Mouse (Mus musculus) forebrain, embryonic 16.5 days (tissue): ENCODE data around the gene Nrp2. TPM values are rescaled to one million over a fixed set of nuclear protein-coding genes. Genes with fewer than 3 reads are reported as not detected.

Source experiments
- ATAC-seq: fragments of 200-750 bp; cut with Nextera tagmentation; 2 replicates; pipeline ENCODE4 v1.8.0; 2017; ENCODE audit warnings: mild to moderate bottlenecking, moderate library complexity
- H3K27ac ChIP-seq: fragments of 300-500 bp; sonication (generic); 2 replicates; pipeline ENCODE4 v1.5.1; 2014; ENCODE audit warnings: low read length, control low read depth
- H3K27me3 ChIP-seq: fragments of 300-500 bp; sonication (generic); replicated peaks from 2 replicates; pipeline ENCODE4 v1.6.1; 2014; ENCODE audit warnings: low read length; ENCODE audit not compliant: control insufficient read depth, insufficient read depth
- H3K36me3 ChIP-seq: fragments of 300-500 bp; sonication (generic); 2 replicates; pipeline ENCODE4 v1.6.1; 2014; ENCODE audit not compliant: control insufficient read depth, insufficient read depth
- H3K4me1 ChIP-seq: fragments of 300-500 bp; sonication (generic); replicated peaks from 2 replicates; pipeline ENCODE4 v1.6.1; 2014; ENCODE audit warnings: low read length; ENCODE audit not compliant: control insufficient read depth, insufficient read depth
- H3K4me2 ChIP-seq: fragments of 300-500 bp; sonication (generic); 2 replicates; pipeline ENCODE4 v1.6.1; 2014; ENCODE audit warnings: mild to moderate bottlenecking, low read length, control low read depth
- H3K4me3 ChIP-seq: fragments of 300-500 bp; sonication (generic); replicated peaks from 2 replicates; pipeline ENCODE4 v1.5.1; 2014; ENCODE audit warnings: mild to moderate bottlenecking, low read length, control low read depth
- H3K9ac ChIP-seq: fragments of 300-500 bp; sonication (generic); replicated peaks from 2 replicates; pipeline ENCODE4 v1.6.1; 2014; ENCODE audit warnings: low read depth, low read length, control low read depth
- H3K9me3 ChIP-seq: fragments of 300-500 bp; sonication (generic); 2 replicates; pipeline ENCODE4 v1.6.1; 2016; ENCODE audit warnings: low read length; ENCODE audit not compliant: control insufficient read depth
- WGBS: fragments of 180-500 bp; shearing (Covaris S2); extraction: QIAGEN DNeasy Blood & Tissue Kit; methylation state at CpG from one replicate; pipeline ENCODE4 v1.1.7; 2014; 5-methylcytosine and 5-hydroxymethylcytosine counted together
- polyA plus RNA-seq: library from polyadenylated mRNA; unstranded; fragments of >200 nt; fragmentation: Nextera tagmentation; extraction: Ambion mirVana; gene quantifications from 2 replicates; pipeline ENCODE4 v1.2.1, GENCODE M21; 2015

The Nrp2 gene
- polyA plus RNA-seq, 1 experiment from 2014 or later: 43.9 TPM

GRCm38 (mm10) chr1:62772391-62772790, 69.3 kb downstream of the Nrp2 start:
- H3K27me3 ChIP-seq: no peaks in the 10 kb centered on the region
- no peak overlapping the region for H3K4me3 ChIP-seq
- ATAC-seq: no peak
- H3K9me3 ChIP-seq: no peaks in the 10 kb centered on the region
- H3K4me2 ChIP-seq: no peak overlapping the region
- H3K27ac ChIP-seq: no peak overlapping the region
- H3K36me3 ChIP-seq: no peaks in the 10 kb centered on the region
- H3K4me1 ChIP-seq: no peaks in the 10 kb centered on the region
- H3K9ac ChIP-seq: no peak overlapping the region
- 82% methylated on average over 4 of the region's 4 CpGs for WGBS

- H3K9me3 ChIP-seq: no peaks in the 10 kb centered on the region
- no peak overlapping the region for H3K4me2 ChIP-seq
- 58% methylated on average over 10 of the region's 10 CpGs for WGBS
- ATAC-seq: no peak
- no peak overlapping the region for H3K4me3 ChIP-seq
- H3K27ac ChIP-seq: no peak overlapping the region
- H3K9ac ChIP-seq: no peak overlapping the region
- no peaks in the 10 kb centered on the region for H3K27me3 ChIP-seq
- no peaks in the 10 kb centered on the region for H3K36me3 ChIP-seq
- no peaks in the 10 kb centered on the region for H3K4me1 ChIP-seq
These were observed 70.2 kb downstream of the Nrp2 start for GRCm38 (mm10) chr1:62773105-62773920.

- Histone ChIP-seq H3K4me1 (no peaks in the 10 kb centered on the region), H3K4me2 (no peak overlapping the region), H3K4me3 (no peak overlapping the region), H3K9ac (no peak overlapping the region), H3K27ac (no peak overlapping the region), H3K27me3 (no peaks in the 10 kb centered on the region), H3K9me3 (no peaks in the 10 kb centered on the region), H3K36me3 (no peaks in the 10 kb centered on the region)
- 54% methylated on average over 3 of the region's 3 CpGs for WGBS
- ATAC-seq: no peak
These were observed 70.8 kb downstream of the Nrp2 start for GRCm38 (mm10) chr1:62773921-62774191.

GRCm38 (mm10) chr1:62774288-62775218, 71.5 kb downstream of the Nrp2 start:
- no peak overlapping the region for H3K9ac ChIP-seq
- H3K27ac ChIP-seq: no peak overlapping the region
- H3K9me3 ChIP-seq: no peaks in the 10 kb centered on the region
- no peak overlapping the region for H3K4me3 ChIP-seq
- 64% methylated on average over 11 of the region's 11 CpGs for WGBS
- H3K4me2 ChIP-seq: no peak overlapping the region
- no peaks in the 10 kb centered on the region for H3K36me3 ChIP-seq
- ATAC-seq: no peak
- no peaks in the 10 kb centered on the region for H3K4me1 ChIP-seq
- H3K27me3 ChIP-seq: no peaks in the 10 kb centered on the region

GRCm38 (mm10) chr1:62777320-62778235, 74.5 kb downstream of the Nrp2 start:
- Histone ChIP-seq H3K9me3 (no peaks in the 10 kb centered on the region), H3K4me3 (no peak overlapping the region), H3K9ac (no peak overlapping the region), H3K4me2 (no peak overlapping the region), H3K27me3 (no peaks in the 10 kb centered on the region), H3K36me3 (no peaks in the 10 kb centered on the region), H3K4me1 (peaks cover 12% of the 10 kb centered on the region), H3K27ac (no peak overlapping the region)
- ATAC-seq: no peak
- WGBS: 74% methylated on average over 17 of the region's 17 CpGs

GRCm38 (mm10) chr1:62778910-62779309, 75.8 kb downstream of the Nrp2 start:
- Histone ChIP-seq H3K27me3 (no peaks in the 10 kb centered on the region), H3K9ac (no peak overlapping the region), H3K4me2 (no peak overlapping the region), H3K4me3 (no peak overlapping the region), H3K9me3 (no peaks in the 10 kb centered on the region), H3K36me3 (no peaks in the 10 kb centered on the region), H3K4me1 (peaks cover 20% of the 10 kb centered on the region), H3K27ac (no peak overlapping the region)
- WGBS: 88% methylated on average over 4 of the region's 4 CpGs
- no peak for ATAC-seq

- H3K9me3 ChIP-seq: no peaks in the 10 kb centered on the region
- H3K27ac ChIP-seq: peak overlapping the region; percentile 31
- ATAC-seq: no peak
- no peak overlapping the region for H3K4me2 ChIP-seq
- 21% methylated on average over 15 of the region's 15 CpGs for WGBS
- H3K27me3 ChIP-seq: no peaks in the 10 kb centered on the region
- H3K36me3 ChIP-seq: no peaks in the 10 kb centered on the region
- H3K9ac ChIP-seq: 0 out of 2 replicates have a peak overlapping the region, but pooled peaks have one; percentile 20
- H3K4me3 ChIP-seq: no peak overlapping the region
- peaks cover 24% of the 10 kb centered on the region for H3K4me1 ChIP-seq
These were observed 77.1 kb downstream of the Nrp2 start for GRCm38 (mm10) chr1:62780068-62780761.

- Histone ChIP-seq H3K9me3 (no peaks in the 10 kb centered on the region), H3K4me3 (no peak overlapping the region), H3K27me3 (no peaks in the 10 kb centered on the region), H3K4me2 (no peak overlapping the region), H3K36me3 (no peaks in the 10 kb centered on the region), H3K27ac (no peak overlapping the region), H3K9ac (no peak overlapping the region), H3K4me1 (peaks cover 24% of the 10 kb centered on the region)
- WGBS: 98% methylated on average over 2 of the region's 2 CpGs
- no peak for ATAC-seq
These were observed 79.1 kb downstream of the Nrp2 start for GRCm38 (mm10) chr1:62782155-62782554.
